Mouse (Mus musculus): Measurements from ENCODE around the gene Zfp53.

Gene Zfp53

GRCm38 (mm10) chr17:21488760-21489499 is at the start of gene Zfp53:
Gene Zfp53 (plus strand): TSS chr17:21488998.
- no peak; the same call in 1 of the 2 replicates for TF ChIP-seq GATA4 (IDR thresholded peaks at IDR 0.05; ENCODE audit: insufficient replicate concordance, low read length)

DNA sequence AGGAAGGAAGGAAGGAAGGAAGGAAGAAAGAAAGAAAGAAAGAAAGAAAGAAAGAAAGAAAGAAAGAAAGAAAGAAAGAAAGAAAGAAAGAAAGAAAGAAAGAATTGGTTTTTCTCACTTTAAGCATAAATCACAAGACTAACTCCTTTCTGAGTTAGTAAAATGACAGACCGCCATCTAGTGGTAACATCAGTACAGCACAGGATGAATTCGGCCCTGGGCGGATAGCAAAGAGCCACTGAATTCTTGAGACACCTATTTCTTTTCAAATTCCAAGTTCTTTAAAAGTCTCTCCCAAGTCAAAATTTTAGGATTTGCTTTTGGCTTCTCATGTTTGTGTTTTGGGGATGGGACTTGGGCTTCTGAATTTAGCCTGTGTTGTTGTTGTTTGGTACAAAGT is 39.1 kb upstream of the Zfp53 start:
- no peak for TF ChIP-seq GATA4 (IDR thresholded peaks at IDR 0.05; ENCODE audit: insufficient replicate concordance, low read length)

DNA sequence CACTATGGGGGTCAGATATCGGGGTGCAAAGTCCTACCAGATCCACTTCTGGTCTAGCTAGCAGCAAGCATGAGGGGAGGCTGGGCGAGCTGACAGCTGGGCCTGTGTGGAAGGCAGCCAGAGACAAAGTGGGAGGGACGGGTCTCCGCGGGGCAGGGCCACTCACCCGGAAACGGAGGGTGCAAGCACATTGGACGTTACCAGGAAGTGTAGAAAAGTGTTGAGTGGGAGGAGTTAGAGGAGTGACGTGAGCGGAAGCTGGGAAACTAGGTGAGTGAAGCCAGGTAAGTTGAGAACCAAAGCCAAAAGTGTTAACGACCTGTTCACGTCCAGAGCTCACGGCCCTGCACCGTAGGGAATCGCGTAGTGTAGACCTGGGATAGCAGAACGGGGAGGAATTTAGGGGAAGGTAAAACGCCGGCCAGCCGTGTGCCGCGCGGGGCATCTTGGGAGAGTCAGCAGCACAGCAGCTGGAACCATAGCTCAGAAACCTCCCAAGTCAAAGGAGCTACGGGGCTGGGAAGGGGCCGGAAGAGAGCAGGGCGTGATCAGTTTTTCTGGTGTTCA is 38.6 kb upstream of the Zfp53 start, which contains the start of gene Zfp51:
TSS of gene Zfp51 (plus strand) at position 237 of the 567 bp plus-strand sequence.
- peak; percentile 4; the same call in 1 of the 2 replicates for TF ChIP-seq GATA4 (IDR thresholded peaks at IDR 0.05; ENCODE audit: insufficient replicate concordance, low read length)

GRCm38 (mm10) chr17:21463550-21463949 is 25.2 kb upstream of the Zfp53 start:
- TF ChIP-seq GATA4 (IDR thresholded peaks at IDR 0.05; ENCODE audit: insufficient replicate concordance, low read length), result no peak

DNA sequence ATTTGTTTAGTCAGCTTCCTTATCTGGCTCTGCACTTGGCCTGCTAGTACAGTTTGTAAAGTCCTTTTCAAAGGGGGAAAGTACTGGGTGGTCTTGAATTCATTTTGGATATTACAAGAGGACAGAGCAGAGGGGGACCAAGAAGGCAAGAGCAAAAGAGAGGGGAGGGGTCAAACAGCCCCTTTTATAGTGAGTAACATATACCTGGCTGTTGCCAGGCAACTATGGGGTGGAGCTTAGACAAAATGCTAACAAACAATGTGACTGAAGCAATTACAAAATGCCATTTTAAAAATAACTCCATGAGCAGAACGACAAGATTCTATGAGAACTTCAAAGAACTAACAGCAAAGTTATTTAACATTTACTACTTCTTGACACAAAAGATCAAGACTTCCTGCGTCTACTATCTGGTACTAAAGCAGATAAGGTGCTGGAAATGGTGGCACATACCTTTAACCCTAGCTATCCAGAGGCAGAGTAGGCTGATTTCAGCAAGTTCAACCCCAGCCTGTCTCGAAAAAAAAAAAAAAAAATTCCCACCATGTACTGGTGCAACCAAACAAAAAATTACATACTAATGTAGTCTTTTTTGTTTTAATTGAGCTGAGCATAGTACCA is 16.7 kb upstream of the Zfp53 start:
- no peak for TF ChIP-seq GATA4 (IDR thresholded peaks at IDR 0.05; ENCODE audit: insufficient replicate concordance, low read length)

DNA sequence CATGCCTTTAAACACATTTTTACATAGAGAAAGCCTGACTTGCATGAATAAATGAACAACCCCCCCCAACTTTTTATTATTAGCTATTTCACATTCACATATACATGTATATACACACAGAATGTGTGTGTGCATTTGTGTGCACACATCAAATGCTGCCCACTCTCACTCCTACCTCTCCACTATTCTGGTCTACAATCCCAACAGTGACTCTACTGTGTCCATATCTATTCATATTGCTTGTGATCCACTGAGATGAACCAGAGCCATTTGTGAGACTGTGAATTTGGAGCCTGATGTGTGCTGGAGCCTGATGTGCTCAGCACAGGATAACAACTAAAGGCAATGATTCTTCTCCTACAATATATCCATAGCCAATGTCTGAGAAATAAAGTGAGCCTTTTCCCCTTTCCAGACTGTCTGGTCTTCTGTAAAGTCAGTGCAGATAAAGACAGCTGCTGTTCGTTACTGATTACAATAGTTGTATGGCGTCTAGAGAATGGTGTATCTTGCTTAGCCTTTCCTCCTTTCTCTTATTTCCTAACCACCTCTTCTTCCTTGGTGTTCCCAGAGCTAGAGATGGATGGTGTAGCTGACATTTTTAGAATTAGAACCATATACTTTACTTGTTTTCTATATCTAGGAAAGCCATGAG is 16.0 kb upstream of the Zfp53 start:
- TF ChIP-seq GATA4 (IDR thresholded peaks at IDR 0.05; ENCODE audit: insufficient replicate concordance, low read length), result no peak

- TF ChIP-seq GATA4 (IDR thresholded peaks at IDR 0.05; ENCODE audit: insufficient replicate concordance, low read length), result no peak
Measured at GRCm38 (mm10) chr17:21473362-21474190, 15.2 kb upstream of the Zfp53 start.

- no peak for TF ChIP-seq GATA4 (IDR thresholded peaks at IDR 0.05; ENCODE audit: insufficient replicate concordance, low read length)
Measured at GRCm38 (mm10) chr17:21489500-21490001, 753 bp downstream of the Zfp53 start.

DNA sequence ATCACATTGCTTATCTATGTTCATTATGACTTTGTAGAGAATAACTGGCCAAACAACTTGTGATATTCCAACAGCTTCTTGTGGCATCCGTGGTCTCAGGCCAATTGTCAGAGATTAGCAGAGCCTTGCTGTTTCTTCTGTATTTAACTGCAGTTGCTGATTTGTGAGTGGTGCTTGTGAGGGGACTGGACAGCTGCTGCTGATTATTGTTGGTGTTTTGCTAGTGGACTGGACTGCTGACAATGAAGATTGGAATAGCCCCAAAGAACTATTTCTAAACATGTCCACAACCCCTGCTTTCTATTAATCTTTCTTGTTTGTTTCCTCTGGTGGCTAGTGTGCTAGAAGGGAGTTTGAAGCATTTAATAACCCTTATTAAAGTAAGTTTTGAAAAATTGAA is 12.6 kb downstream of the Zfp53 start:
- no peak for TF ChIP-seq GATA4 (IDR thresholded peaks at IDR 0.05; ENCODE audit: insufficient replicate concordance, low read length)

GRCm38 (mm10) chr17:21504524-21504923 is 15.7 kb downstream of the Zfp53 start:
- no peak for TF ChIP-seq GATA4 (IDR thresholded peaks at IDR 0.05; ENCODE audit: insufficient replicate concordance, low read length)

- TF ChIP-seq GATA4 (IDR thresholded peaks at IDR 0.05; ENCODE audit: insufficient replicate concordance, low read length), result no peak
Measured at GRCm38 (mm10) chr17:21506258-21506657, 17.5 kb downstream of the Zfp53 start.

GRCm38 (mm10) chr17:21509756-21510155 is 21.0 kb downstream of the Zfp53 start:
- TF ChIP-seq GATA4 (IDR thresholded peaks at IDR 0.05; ENCODE audit: insufficient replicate concordance, low read length), result no peak

GRCm38 (mm10) chr17:21515403-21516105 is 26.8 kb downstream of the Zfp53 start:
- no peak for TF ChIP-seq GATA4 (IDR thresholded peaks at IDR 0.05; ENCODE audit: insufficient replicate concordance, low read length)

Measured in liver, adult (tissue).